Mouse (Mus musculus): ENCODE results near the gene Olfr1086. TPM values are rescaled to one million over a fixed set of nuclear protein-coding genes. Genes with fewer than 3 reads are reported as not detected.
"Not testable (repeated sequence)": the region's sequence is repeated elsewhere in the genome, so short reads cannot be mapped to it uniquely, and the experiment has no call there.

Gene Olfr1086
- not detected in 2 replicates for polyA plus RNA-seq (2012; rRNA removed)

- DNase-seq (ENCODE audit: low read depth), result no peak
- TF ChIP-seq CTCF (IDR thresholded peaks at IDR 0.05; ENCODE audit: borderline replicate concordance, extremely low read depth, insufficient read depth, insufficient read length), result no peak
- no peak for TF ChIP-seq POLR2A (IDR thresholded peaks at IDR 0.05; ENCODE audit: borderline replicate concordance, extremely low read depth, insufficient read depth, insufficient read length, poor library complexity, severe bottlenecking)
Measured at GRCm38 (mm10) chr2:86679992-86680391, at the start of gene Olfr1086. Gene Olfr1086, minus strand, starts transcription at chr2:86680092.

GRCm38 (mm10) chr2:86698295-86698694 lies 18.4 kb upstream of the Olfr1086 start, which contains the start of gene Olfr1087:
Gene Olfr1087, minus strand, starts transcription at chr2:86698395.
- TF ChIP-seq CTCF (IDR thresholded peaks at IDR 0.05; ENCODE audit: borderline replicate concordance, extremely low read depth, insufficient read depth, insufficient read length) (no peak), POLR2A (IDR thresholded peaks at IDR 0.05; ENCODE audit: borderline replicate concordance, extremely low read depth, insufficient read depth, insufficient read length, poor library complexity, severe bottlenecking) (no peak)
- DNase-seq (ENCODE audit: low read depth), result no peak

GRCm38 (mm10) chr2:86661919-86662318 lies 18.0 kb downstream of the Olfr1086 start, which contains the start of gene Olfr1085:
Gene Olfr1085, minus strand, starts transcription at chr2:86662019.
- DNase-seq (ENCODE audit: low read depth), result no peak

GRCm38 (mm10) chr2:86639625-86640024 lies 40.3 kb downstream of the Olfr1086 start, which contains the start of gene Olfr1084:
Gene Olfr1084, minus strand, starts transcription at chr2:86639725.
- DNase-seq (ENCODE audit: low read depth), result not testable (repeated sequence)

More at GRCm38 (mm10) chr2:86661919-86662318, 18.0 kb downstream of the Olfr1086 start, which contains the start of gene Olfr1085:
- TF ChIP-seq POLR2A (IDR thresholded peaks at IDR 0.05; ENCODE audit: borderline replicate concordance, extremely low read depth, insufficient read depth, insufficient read length, poor library complexity, severe bottlenecking) (no peak), CTCF (IDR thresholded peaks at IDR 0.05; ENCODE audit: borderline replicate concordance, extremely low read depth, insufficient read depth, insufficient read length) (no peak)

Other genes with a start within 250 kb of the Olfr1086 start
- gene Olfr1065, start 229.5 kb downstream of the Olfr1086 start, polyA plus RNA-seq (2012; rRNA removed), result not detected in 2 replicates
- not detected in 2 replicates for gene Olfr1066, start 223.8 kb downstream of the Olfr1086 start, polyA plus RNA-seq (2012; rRNA removed)
- gene Olfr228, start 192.7 kb downstream of the Olfr1086 start, polyA plus RNA-seq (2012; rRNA removed), result not detected in 2 replicates
- not detected in 2 replicates for gene Olfr1076, start 171.6 kb downstream of the Olfr1086 start, polyA plus RNA-seq (2012; rRNA removed)
- not detected in 2 replicates for gene Olfr1079, start 137.6 kb downstream of the Olfr1086 start, polyA plus RNA-seq (2012; rRNA removed)
- not detected in 2 replicates for gene Olfr1080, start 121.9 kb downstream of the Olfr1086 start, polyA plus RNA-seq (2012; rRNA removed)
- gene Olfr1082, start 81.1 kb downstream of the Olfr1086 start, polyA plus RNA-seq (2012; rRNA removed), result not detected in 2 replicates
- not detected in 2 replicates for gene Olfr1084, start 40.4 kb downstream of the Olfr1086 start, polyA plus RNA-seq (2012; rRNA removed)
- gene Olfr1085, start 18.1 kb downstream of the Olfr1086 start, polyA plus RNA-seq (2012; rRNA removed), result not detected in 2 replicates
- not detected in 2 replicates for gene Olfr1087, start 18.3 kb upstream of the Olfr1086 start, polyA plus RNA-seq (2012; rRNA removed)
- gene Olfr1089, start 53.6 kb upstream of the Olfr1086 start, polyA plus RNA-seq (2012; rRNA removed), result not detected in 2 replicates
- gene Olfr1090, start 78.9 kb upstream of the Olfr1086 start, polyA plus RNA-seq (2012; rRNA removed), result not detected in 2 replicates
- not detected in 2 replicates for gene Olfr1093, start 102.4 kb upstream of the Olfr1086 start, polyA plus RNA-seq (2012; rRNA removed)
- gene Olfr141, start 129.9 kb upstream of the Olfr1086 start, polyA plus RNA-seq (2012; rRNA removed), result not detected in 2 replicates
- not detected in 2 replicates for gene Olfr1094, start 144.6 kb upstream of the Olfr1086 start, polyA plus RNA-seq (2012; rRNA removed)
- not detected in 2 replicates for gene Olfr1095, start 171.6 kb upstream of the Olfr1086 start, polyA plus RNA-seq (2012; rRNA removed)
- not detected in 2 replicates for gene Gm13723, start 194.7 kb upstream of the Olfr1086 start, polyA plus RNA-seq (2012; rRNA removed)
- gene Olfr1097, start 212.1 kb upstream of the Olfr1086 start, polyA plus RNA-seq (2012; rRNA removed), result not detected in 2 replicates
- gene Olfr1098, start 244.5 kb upstream of the Olfr1086 start, polyA plus RNA-seq (2012; rRNA removed), result not detected in 2 replicates